16 mouse cellular contexts compared by ENCODE assay signal in the genomic region with DNA sequence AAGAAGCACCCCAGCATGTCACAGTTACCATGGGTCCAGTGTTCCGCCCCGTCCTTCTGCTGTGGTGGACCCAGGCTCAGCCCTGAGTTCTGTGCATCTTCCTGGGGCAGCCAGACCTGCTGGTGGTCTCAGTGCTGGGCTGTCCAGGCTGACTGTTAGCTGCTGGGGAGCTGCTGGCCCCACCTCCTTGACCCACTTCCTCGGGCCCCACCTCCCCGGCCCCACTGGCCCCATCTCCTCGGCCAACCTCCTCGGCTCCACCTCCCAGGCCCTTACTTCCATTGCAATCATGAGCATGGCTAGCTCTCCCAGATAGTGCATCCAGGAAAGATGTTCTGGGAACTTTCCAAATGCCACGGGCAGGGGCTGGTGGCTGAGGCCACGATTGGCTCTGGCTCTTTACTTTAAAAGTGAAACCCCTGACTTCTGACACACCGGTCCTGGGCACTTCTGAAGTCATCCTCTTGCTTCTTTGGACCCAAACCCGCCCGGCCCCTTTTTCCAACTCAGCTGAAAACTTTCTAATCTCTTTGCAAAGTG. TPM values are rescaled to one million over a fixed set of nuclear protein-coding genes. Genes with fewer than 3 reads are reported as not detected.
DNase-seq lines count a peak whose midpoint lies in the region; ATAC-seq and TF ChIP-seq lines count a peak whose summit lies in the region.
"Had no signal": no experiment of that assay in that cellular context is flagged by ENCODE, and none has a peak within 500 bp of the region (broad histone marks: within the 10 kb centered on the region; RNA-seq: fewer than 3 reads in every experiment).

No protein-coding gene starts in this region.

- H3K9ac ChIP-seq in heart, embryonic 14.5 days (ENCODE audit: low read length), result no peak overlapping the region
- no peak overlapping the region for H3K9ac ChIP-seq in liver, postnatal 0 days (replicated peaks)
- H3K9ac ChIP-seq: limb, embryonic 15.5 days had no signal

- DNase-seq in cerebellum, postnatal 10 days, result peak; percentile 43 to 45
- no peak for DNase-seq in cerebellum, adult 11-12 months
- DNase-seq in kidney, postnatal 4 days, result peak; percentile 27 to 34
- no peak for DNase-seq in kidney, postnatal 25 days
- DNase-seq in liver, postnatal 0 days, result no peak
- DNase-seq in gastrocnemius, postnatal 10 days, result no peak
- DNase-seq: cerebellum, adult 8-10 months; gastrocnemius, postnatal 36 days; thymus, adult 2 months had no signal

- H3K27me3 ChIP-seq in heart, embryonic 14.5 days (ENCODE audit: control insufficient read depth, insufficient read depth, low read length), result no peaks in the 10 kb centered on the region
- H3K27me3 ChIP-seq in liver, postnatal 0 days (ENCODE audit: insufficient read depth, low read length), result no peaks in the 10 kb centered on the region
- H3K27me3 ChIP-seq: limb, embryonic 15.5 days had no signal

- 20% methylated on average over 11 of the region's 11 CpGs for WGBS in heart, embryonic 14.5 days
- WGBS in liver, postnatal 0 days (ENCODE audit: insufficient replicate concordance), result 56% methylated on average over 11 of the region's 11 CpGs

- peaks cover 9% of the 10 kb centered on the region in 2 experiments; a peak in 3 of 4 replicates for H3K4me1 ChIP-seq in heart, embryonic 14.5 days (ENCODE audit: control insufficient read depth in 2 of 2, insufficient read depth in 2 of 2, low read length in 2 of 2)
- no peaks in the 10 kb centered on the region for H3K4me1 ChIP-seq in liver, postnatal 0 days (ENCODE audit: insufficient read depth)

- no peak for TF ChIP-seq EP300 in liver, postnatal 0 days (IDR thresholded peaks at IDR 0.05; ENCODE audit: low read depth)

- no peaks in the 10 kb centered on the region for H3K36me3 ChIP-seq in heart, embryonic 14.5 days (ENCODE audit: control insufficient read depth, insufficient read depth, low read length)
- no peaks in the 10 kb centered on the region for H3K36me3 ChIP-seq in liver, postnatal 0 days (replicated peaks; ENCODE audit: insufficient read depth, low read length)
- H3K36me3 ChIP-seq: embryonic facial prominence, embryonic 10.5 days; G1E; limb, embryonic 15.5 days had no signal

- peak overlapping the region; percentile 2 to 20; a peak in 3 of 4 replicates for H3K4me3 ChIP-seq in heart, embryonic 14.5 days (ENCODE audit: control insufficient read depth in 1 of 2, insufficient read depth in 1 of 2, low read depth in 1 of 2, low read length in 2 of 2)
- no peak overlapping the region for H3K4me3 ChIP-seq in liver, postnatal 0 days (ENCODE audit: low read depth, low read length)
- H3K4me3 ChIP-seq: embryonic facial prominence, embryonic 10.5 days; limb, embryonic 15.5 days had no signal

- TF ChIP-seq CTCF in liver, postnatal 0 days (IDR thresholded peaks at IDR 0.05; ENCODE audit: low read depth), result no peak

- ATAC-seq in heart, embryonic 14.5 days (ENCODE audit: insufficient number of reproducible peaks, insufficient read depth, low FRiP score, low read depth), result no peak; the same call in 1 of the 2 replicates
- ATAC-seq in liver, postnatal 0 days, result no peak
- ATAC-seq in megakaryocyte, adult 5-6 weeks (ENCODE audit: poor library complexity, severe bottlenecking), result no peak
- ATAC-seq: forebrain, embryonic 14.5 days; hindbrain, embryonic 16.5 days had no signal

- no peak overlapping the region for H3K27ac ChIP-seq in heart, embryonic 14.5 days (replicated peaks in 1 of 2; ENCODE audit: control insufficient read depth in 1 of 2, insufficient read depth in 1 of 2, low read depth in 2 of 2, low read length in 2 of 2)
- no peak overlapping the region for H3K27ac ChIP-seq in liver, postnatal 0 days (ENCODE audit: low read depth)
- H3K27ac ChIP-seq: embryonic facial prominence, embryonic 10.5 days; limb, embryonic 15.5 days had no signal

- H3K4me2 ChIP-seq in heart, embryonic 14.5 days (ENCODE audit: low read length), result peak overlapping the region; percentile 64
- peak overlapping the region; percentile 44; the same call in 1 of the 2 replicates for H3K4me2 ChIP-seq in liver, postnatal 0 days (ENCODE audit: low read depth, low read length)
- H3K4me2 ChIP-seq: limb, embryonic 15.5 days had no signal

- no peaks in the 10 kb centered on the region for H3K9me3 ChIP-seq in heart, embryonic 14.5 days (ENCODE audit: control insufficient read depth, low read length)
- no peaks in the 10 kb centered on the region for H3K9me3 ChIP-seq in liver, postnatal 0 days (ENCODE audit: low read length)
- H3K9me3 ChIP-seq: G1E; limb, embryonic 15.5 days had no signal

RNA-seq across cellular contexts. Expression of a gene that starts 47.5 kb away (rescaled TPM):
- polyA plus RNA-seq in heart, embryonic 14.5 days (2014; fragmentation: Nextera tagmentation; extraction: Ambion mirVana), result 84.0 and 89.3 TPM in 2 replicates
- polyA plus RNA-seq in liver, postnatal 0 days (2015; fragmentation: Nextera tagmentation; extraction: Ambion mirVana), result 25.3 and 29.1 TPM in 2 replicates
- total RNA-seq in megakaryocyte, adult 5-6 weeks (2015), result 65.4 and 69.1 TPM in 2 replicates
- total RNA-seq in megakaryocyte, adult 5-6 weeks (2017), result 61.5 and 62.7 TPM in 2 replicates
- total RNA-seq in gastrocnemius, postnatal 10 days (2021), result 10 to 100 TPM; 61.2 to 73.3 TPM

Comparison
In these comparisons a context has a peak if more than half of its experiments do, and no peak if none do; other contexts are left out.
1. DNase-seq: peak in cerebellum, postnatal 10 days (2 of 2) and kidney, postnatal 4 days (2 of 2); none in cerebellum, adult 11-12 months (single experiment), kidney, postnatal 25 days (0 of 2), liver, postnatal 0 days (single experiment) and gastrocnemius, postnatal 10 days (single experiment).